Mouse (Mus musculus) spleen, adult 2 months (tissue): ENCODE results near the gene Rab7. TPM values are rescaled to one million over a fixed set of nuclear protein-coding genes. Genes with fewer than 3 reads are reported as not detected.

ENCODE experiments used
- DNase-seq, 2 experiments: peaks; one replicate each; pipeline versions ENCODE4 v3.0.0 to v3.0.0-alpha.2; 2012 to 2021; ENCODE audit warnings: low spot score in 2 of 2, low read depth in 1 of 2
- H3K27ac ChIP-seq: fragments of 200-500 bp; 2 replicates; pipeline ENCODE4 v1.5.1; 2012; ENCODE audit warnings: low read length, inconsistent platforms; ENCODE audit not compliant: insufficient read depth
- H3K27me3 ChIP-seq: fragments of 200-500 bp; 2 replicates; pipeline ENCODE4 v1.6.1; 2012; ENCODE audit warnings: mild to moderate bottlenecking, moderate library complexity, low read length, inconsistent platforms; ENCODE audit not compliant: control insufficient read depth, insufficient read depth
- H3K36me3 ChIP-seq: fragments of 200-500 bp; 2 replicates; pipeline ENCODE4 v1.6.1; 2012; ENCODE audit warnings: mild to moderate bottlenecking, low read length, inconsistent platforms; ENCODE audit not compliant: control insufficient read depth, insufficient read depth
- H3K4me1 ChIP-seq: fragments of 200-500 bp; 2 replicates; pipeline ENCODE4 v1.6.1; 2011; ENCODE audit warnings: inconsistent platforms; ENCODE audit not compliant: control insufficient read depth, insufficient read depth, insufficient read length
- H3K4me3 ChIP-seq: fragments of 200-500 bp; 2 replicates; pipeline ENCODE4 v1.5.1; 2011; ENCODE audit warnings: mild to moderate bottlenecking, inconsistent platforms; ENCODE audit not compliant: insufficient read depth, insufficient read length; ENCODE audit errors: extremely low read depth
- CTCF ChIP-seq: fragments of 200-500 bp; IDR thresholded peaks from 2 replicates; pipeline ENCODE4 v1.5.1; 2011; ENCODE audit warnings: mild to moderate bottlenecking, inconsistent platforms; ENCODE audit not compliant: insufficient read depth, insufficient read length, insufficient replicate concordance; ENCODE audit errors: extremely low read depth
- POLR2A ChIP-seq: fragments of 200-500 bp; IDR thresholded peaks from 2 replicates; pipeline ENCODE4 v1.6.1; 2011; ENCODE audit warnings: low read depth, low read length, inconsistent platforms
- WGBS: fragments of 180-500 bp; shearing (Covaris S2); methylation state at CpG from one replicate; pipeline ENCODE4 v1.1.7; 2018; 5-methylcytosine and 5-hydroxymethylcytosine counted together
- polyA plus RNA-seq: library from polyadenylated mRNA; depleted of rRNA; stranded (reverse); fragments of >200 nt; gene quantifications from 2 replicates; pipeline ENCODE4 v1.2.3, GENCODE M21; 2012

The Rab7 gene
- polyA plus RNA-seq, 1 experiment: 76.4 TPM

GRCm38 (mm10) chr6:88042336-88042735 lies 2.7 kb downstream of the Rab7 start:
- no peak for TF ChIP-seq CTCF
- 94% methylated on average over 3 of the region's 3 CpGs for WGBS
- Histone ChIP-seq H3K4me1 (peaks cover 5% of the 10 kb centered on the region; the same call in 1 of the 2 replicates), H3K27ac (no peak overlapping the region), H3K36me3 (peaks cover 2% of the 10 kb centered on the region; the same call in 1 of the 2 replicates), H3K27me3 (no peaks in the 10 kb centered on the region), H3K4me3 (no peak overlapping the region)
- DNase-seq: no peak

GRCm38 (mm10) chr6:88041221-88041620 lies 3.8 kb downstream of the Rab7 start:
- Histone ChIP-seq H3K36me3 (peaks cover 2% of the 10 kb centered on the region; the same call in 1 of the 2 replicates), H3K27me3 (no peaks in the 10 kb centered on the region), H3K27ac (no peak overlapping the region), H3K4me3 (no peak overlapping the region), H3K4me1 (peaks cover 5% of the 10 kb centered on the region; the same call in 1 of the 2 replicates)
- WGBS: 87% methylated on average over 4 of the region's 4 CpGs
- DNase-seq: no peak
- TF ChIP-seq POLR2A: no peak
- no peak for TF ChIP-seq CTCF

DNA sequence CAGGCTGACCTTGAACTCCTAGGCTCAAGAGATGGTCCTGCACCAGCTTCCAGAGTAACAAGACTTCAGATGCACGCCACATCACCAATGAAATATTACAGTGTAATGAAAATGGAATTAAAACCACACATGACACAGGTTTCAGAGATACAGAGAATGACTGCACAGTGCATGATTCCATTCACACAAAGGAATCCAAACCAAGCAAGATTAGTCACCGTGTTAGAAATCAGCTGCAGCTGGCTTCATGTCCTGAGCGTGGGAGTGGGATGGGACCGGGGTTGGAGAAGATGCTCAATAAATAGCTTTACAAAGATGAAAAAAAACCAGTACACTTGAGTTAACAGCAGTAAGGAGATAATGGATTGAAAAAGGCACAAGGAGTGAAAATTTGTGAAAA lies 5.6 kb downstream of the Rab7 start:
- H3K36me3 ChIP-seq: peaks cover 2% of the 10 kb centered on the region; the same call in 1 of the 2 replicates
- H3K27me3 ChIP-seq: no peaks in the 10 kb centered on the region
- TF ChIP-seq CTCF: no peak
- no peak for TF ChIP-seq POLR2A
- H3K27ac ChIP-seq: no peak overlapping the region
- DNase-seq: no peak
- peaks cover 9% of the 10 kb centered on the region; the same call in 1 of the 2 replicates for H3K4me1 ChIP-seq
- WGBS: 95% methylated on average over 4 of the region's 4 CpGs
- no peak overlapping the region for H3K4me3 ChIP-seq

DNA sequence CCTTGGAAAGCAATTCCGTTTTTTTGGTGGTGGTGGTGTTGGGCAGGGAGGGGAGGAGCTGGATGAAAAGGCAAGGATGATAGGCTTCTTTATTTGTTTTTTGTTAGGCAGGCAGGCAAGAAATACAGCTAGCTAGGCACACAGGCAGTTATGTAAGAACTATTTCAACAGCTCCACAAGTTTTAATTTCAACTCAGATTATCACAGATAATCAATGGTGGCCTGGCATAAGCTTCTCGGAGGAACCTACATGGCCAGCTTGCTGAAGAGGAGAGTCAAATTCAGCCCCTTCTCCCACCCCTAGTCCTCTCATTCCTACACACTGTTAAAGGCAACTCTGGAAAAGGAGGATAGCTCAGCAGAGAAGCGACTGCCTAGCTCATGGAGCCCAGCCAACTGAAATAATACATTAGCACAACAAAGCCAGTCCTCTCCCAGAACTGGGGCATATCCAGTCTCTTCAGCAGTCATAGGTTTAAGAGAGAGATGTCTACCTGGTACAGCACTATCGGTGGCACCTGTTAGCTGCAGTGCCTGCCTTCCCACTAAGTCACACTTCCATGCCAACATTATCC lies 7.5 kb downstream of the Rab7 start:
- DNase-seq: no peak
- H3K4me1 ChIP-seq: peaks cover 4% of the 10 kb centered on the region; the same call in 1 of the 2 replicates
- WGBS: 89% methylated on average over 4 of the region's 4 CpGs
- no peak overlapping the region for H3K27ac ChIP-seq
- no peak for TF ChIP-seq CTCF
- no peak for TF ChIP-seq POLR2A
- H3K27me3 ChIP-seq: no peaks in the 10 kb centered on the region
- H3K36me3 ChIP-seq: peaks cover 2% of the 10 kb centered on the region; the same call in 1 of the 2 replicates
- H3K4me3 ChIP-seq: no peak overlapping the region

GRCm38 (mm10) chr6:88033504-88033903 lies 11.6 kb downstream of the Rab7 start:
- peaks cover 4% of the 10 kb centered on the region; the same call in 1 of the 2 replicates for H3K4me1 ChIP-seq
- TF ChIP-seq CTCF: no peak
- TF ChIP-seq POLR2A: no peak
- H3K27ac ChIP-seq: no peak overlapping the region
- no peak for DNase-seq
- H3K27me3 ChIP-seq: no peaks in the 10 kb centered on the region
- 53% methylated on average over 3 of the region's 3 CpGs for WGBS
- H3K4me3 ChIP-seq: no peak overlapping the region
- H3K36me3 ChIP-seq: no peaks in the 10 kb centered on the region

GRCm38 (mm10) chr6:88030432-88030831 lies 14.6 kb downstream of the Rab7 start:
- WGBS: 90% methylated on average over 2 of the region's 2 CpGs
- TF ChIP-seq CTCF (no peak), POLR2A (no peak)
- no peak for DNase-seq
- H3K36me3 ChIP-seq: 0 out of 2 replicates have a peak, but pooled peaks cover 2% of the 10 kb centered on the region
- H3K27ac ChIP-seq: no peak overlapping the region
- H3K27me3 ChIP-seq: no peaks in the 10 kb centered on the region
- H3K4me1 ChIP-seq: peaks cover 4% of the 10 kb centered on the region; the same call in 1 of the 2 replicates
- H3K4me3 ChIP-seq: no peak overlapping the region

DNA sequence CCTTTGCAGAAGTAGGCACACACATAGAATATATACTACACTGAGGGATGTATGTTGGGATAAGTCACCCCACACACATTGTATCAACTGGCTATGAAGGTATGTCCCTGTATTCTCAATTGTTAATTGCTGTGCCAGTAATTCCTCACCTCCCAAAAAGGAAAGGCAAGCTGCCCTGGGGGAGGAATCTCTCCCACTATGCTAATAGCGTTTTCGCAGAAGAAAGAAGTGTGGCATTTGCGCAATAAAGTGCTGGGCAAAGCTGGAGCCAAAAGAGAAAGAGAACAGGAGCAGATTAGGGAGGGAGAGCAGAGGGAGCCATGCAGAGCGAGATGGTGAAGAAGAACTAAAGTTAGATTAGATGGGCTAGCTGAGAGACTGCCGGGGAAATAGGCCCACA lies 17.7 kb downstream of the Rab7 start:
- WGBS: 85% methylated on average over 5 of the region's 5 CpGs
- TF ChIP-seq POLR2A (no peak), CTCF (no peak)

More for the DNA sequence above, 17.7 kb downstream of the Rab7 start:
- no peaks in the 10 kb centered on the region for H3K4me1 ChIP-seq
- H3K27ac ChIP-seq: no peak overlapping the region
- no peaks in the 10 kb centered on the region for H3K27me3 ChIP-seq
- no peak overlapping the region for H3K4me3 ChIP-seq
- H3K36me3 ChIP-seq: 0 out of 2 replicates have a peak, but pooled peaks cover 2% of the 10 kb centered on the region
- DNase-seq: no peak
